Mouse (Mus musculus): Measurements from ENCODE around the gene Ttc22. TPM values are rescaled to one million over a fixed set of nuclear protein-coding genes. Genes with fewer than 3 reads are reported as not detected.

The Ttc22 gene
- under 1 TPM in 1 of 2 experiments, not detected in 1; 0.10 TPM for total RNA-seq (2021)
- long read RNA-seq, experiment 1 = 0 reads
- long read RNA-seq, experiment 2, partial matches to known transcripts = 0 of 1 reads
- long read RNA-seq, experiment 2, other reads (novel, unspliced or antisense) = 0 of 1 reads

DNA sequence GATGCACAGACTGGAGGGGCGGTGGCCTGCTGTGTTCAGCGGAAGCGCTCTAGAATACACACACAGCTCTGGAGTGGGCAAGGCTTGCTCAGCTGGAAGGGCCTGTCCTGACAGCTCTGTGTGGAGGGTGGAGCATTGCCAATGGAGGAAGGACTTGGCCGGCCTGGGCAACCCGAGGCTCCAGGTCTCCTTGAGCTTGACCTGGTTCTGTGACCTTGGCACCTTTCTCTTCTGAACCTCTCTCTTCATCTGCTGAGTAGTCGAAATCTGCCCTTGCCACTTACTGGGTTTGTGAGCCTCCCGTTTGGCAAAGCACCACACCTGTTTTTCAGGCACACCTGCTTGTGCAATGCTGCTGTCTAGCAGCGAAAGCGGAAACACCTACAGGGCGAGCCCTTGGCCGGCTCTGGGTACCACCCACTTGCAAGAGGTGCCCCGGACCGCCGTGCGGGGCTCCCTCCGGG lies at the start of gene Ttc22:
Gene Ttc22 (plus strand): TSS at position 403 of the 464 bp plus-strand sequence.
- DNase-seq (ENCODE audit: low spot score in 2 of 2) = no peak

DNA sequence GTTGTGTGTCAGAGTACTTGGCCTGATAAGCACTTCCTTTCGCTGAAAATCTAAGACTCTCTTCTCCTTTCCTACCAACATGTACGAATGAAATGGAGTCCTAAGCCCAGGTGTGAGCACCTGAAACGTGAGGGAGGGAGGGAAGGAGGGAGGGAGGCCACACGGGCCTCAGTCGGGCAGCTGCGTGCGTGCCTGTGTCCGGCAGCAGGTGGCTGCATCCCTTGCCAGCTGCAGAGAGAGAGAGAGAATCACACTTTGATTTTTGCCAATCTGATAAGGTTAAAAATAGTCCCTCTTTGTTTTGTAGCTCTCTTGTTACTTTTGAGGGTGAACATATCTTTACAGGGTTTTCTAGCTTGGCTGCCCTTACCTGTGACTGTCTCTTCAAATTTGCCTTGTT lies 47.2 kb upstream of the Ttc22 start:
- no peak for DNase-seq (ENCODE audit: low spot score in 2 of 2)

DNA sequence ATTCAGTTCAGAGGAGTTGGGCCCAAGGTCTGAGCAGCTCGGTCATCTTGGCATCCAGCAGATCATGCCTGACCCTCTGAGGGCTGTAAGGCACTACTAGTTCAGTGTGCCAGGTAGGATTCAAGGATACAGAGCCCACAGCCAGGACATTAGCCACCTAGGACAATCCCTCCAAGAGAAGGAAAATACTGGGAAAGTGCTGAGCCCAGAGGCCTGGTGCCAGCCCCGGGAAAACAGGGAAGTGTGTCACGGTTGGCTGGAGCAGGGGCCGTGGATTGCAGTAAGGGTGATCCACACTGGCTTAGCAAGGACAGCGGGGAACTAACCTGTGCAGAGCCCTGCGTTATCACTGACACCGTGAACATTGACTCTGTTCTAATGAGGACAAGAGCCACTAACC lies 44.7 kb upstream of the Ttc22 start:
- DNase-seq (ENCODE audit: low spot score in 2 of 2) = no peak

DNA sequence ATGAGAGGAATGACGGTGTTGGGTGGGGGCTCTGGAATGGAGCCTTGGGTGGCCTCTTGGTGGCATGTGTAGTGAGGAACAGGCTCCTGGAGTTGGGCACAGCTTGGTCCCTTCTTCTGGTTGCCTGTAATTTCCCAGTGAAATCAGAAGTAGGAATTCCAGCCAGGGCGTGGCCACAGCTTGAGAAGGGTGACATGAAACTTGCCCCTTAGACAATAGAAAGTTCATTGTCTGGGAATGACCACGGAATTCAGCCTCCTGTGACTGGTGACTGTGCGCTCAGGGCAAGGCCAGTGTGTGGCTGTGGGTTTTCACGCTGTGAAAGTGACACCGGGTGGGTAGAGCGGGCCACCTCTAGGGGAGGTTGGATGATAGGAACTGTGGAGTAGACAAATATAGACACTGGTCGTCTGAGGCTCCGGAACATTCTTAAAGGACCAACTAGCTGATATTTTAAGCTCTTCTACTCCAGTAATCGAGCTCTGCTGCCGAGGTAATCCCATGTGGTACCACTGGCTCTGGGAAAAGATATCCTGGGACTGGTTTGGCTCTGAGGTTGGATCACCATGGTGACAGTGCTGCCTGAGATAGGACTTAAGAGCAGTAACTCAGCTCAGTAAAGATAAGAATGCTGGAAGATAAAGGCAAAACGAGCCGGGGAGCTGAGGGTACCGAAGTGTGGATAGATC lies 40.9 kb upstream of the Ttc22 start:
- no peak for DNase-seq (ENCODE audit: low spot score in 2 of 2)

DNA sequence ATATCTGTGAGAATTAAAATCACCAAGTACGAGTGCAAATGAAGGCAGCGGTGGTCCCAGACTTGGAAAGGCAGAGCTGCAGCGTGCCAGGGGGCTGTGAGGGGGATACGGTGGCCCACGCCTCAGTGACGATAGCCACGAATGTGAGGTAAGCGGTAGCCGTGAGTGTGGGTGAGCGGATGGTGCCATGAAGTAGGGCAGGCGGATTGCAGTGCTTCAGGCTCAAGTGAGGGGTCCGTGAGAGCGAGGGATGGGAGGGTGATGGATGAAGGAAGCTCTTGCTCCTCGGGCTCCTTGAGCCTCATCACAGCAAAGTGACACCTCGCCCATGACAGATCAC lies 40.4 kb upstream of the Ttc22 start:
- no peak for DNase-seq (ENCODE audit: low spot score in 2 of 2)

DNA sequence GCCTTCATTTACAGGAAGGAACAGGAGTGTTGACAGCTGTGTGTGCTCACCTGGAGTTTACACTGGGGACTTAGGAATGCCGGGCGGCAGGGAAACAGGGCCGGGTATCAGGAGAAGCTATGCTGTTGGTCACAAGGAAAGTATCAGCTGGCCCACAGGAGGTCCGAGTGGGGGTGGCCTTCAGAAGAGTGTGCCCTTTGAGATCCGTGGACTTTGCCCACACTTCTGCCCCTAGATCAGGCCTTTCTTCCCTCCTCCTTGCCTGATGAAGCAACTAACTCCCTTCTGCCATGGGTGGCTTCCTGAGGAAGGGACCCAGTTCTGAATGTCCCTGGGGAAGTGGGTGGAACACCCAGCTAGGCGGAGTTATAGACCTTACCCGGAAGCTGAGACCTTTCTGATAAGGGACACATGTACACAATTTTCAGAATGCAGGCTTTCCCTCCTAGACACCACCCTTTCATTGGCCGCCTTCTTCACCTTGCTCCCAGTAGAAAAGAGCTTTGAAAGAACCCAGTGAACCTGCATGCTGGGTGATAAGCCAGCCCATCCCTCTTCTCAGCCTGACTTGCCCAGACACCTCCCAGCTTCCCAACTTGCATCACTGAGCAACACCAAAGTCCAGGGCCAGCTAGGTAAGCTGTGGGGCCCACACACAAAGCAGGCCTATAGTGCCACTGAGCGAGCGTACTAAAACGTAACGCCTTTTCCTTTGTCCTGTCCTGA lies 39.6 kb upstream of the Ttc22 start:
- DNase-seq (ENCODE audit: low spot score in 2 of 2) = no peak

DNA sequence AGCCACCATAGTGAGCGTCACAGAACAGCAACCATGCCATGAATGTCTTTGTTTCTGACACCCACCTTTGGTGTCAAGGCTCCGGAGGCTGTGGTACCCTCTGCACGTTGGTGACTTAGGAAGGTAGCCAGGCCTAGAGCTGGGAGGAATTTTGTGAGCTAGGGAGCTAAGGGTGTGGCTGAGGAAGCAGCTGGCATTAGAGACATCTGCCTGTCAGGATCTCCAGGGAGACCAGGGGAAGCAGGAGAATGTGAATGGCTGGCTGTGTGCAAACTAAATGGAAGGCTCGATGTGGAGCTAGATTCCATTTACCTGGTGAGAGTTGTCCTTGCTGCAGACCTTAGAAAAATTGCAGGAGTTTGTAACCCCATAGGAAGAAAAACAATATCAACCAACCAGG lies 37.6 kb upstream of the Ttc22 start:
- no peak for DNase-seq (ENCODE audit: low spot score in 2 of 2)

DNA sequence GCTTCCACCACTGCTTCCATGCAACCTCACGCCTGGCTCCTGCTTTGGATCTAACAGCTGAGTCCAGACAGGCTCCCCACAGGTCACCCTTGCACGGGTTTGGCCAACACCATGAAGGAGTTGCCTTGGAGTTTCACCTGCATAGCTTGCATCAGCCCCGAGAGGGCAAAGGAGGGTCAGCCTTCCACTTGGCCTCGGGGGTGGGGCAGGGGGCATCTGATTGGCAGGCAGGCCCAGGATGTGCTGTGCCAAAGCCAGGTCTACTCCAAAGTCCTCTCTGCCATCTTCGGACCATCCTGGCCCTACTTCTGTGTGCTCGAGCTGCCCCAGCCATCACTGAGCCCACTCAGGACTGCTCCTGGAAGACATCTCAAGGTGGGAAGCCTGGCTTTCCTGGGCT lies 35.2 kb upstream of the Ttc22 start:
- DNase-seq (ENCODE audit: low spot score in 2 of 2) = no peak

DNA sequence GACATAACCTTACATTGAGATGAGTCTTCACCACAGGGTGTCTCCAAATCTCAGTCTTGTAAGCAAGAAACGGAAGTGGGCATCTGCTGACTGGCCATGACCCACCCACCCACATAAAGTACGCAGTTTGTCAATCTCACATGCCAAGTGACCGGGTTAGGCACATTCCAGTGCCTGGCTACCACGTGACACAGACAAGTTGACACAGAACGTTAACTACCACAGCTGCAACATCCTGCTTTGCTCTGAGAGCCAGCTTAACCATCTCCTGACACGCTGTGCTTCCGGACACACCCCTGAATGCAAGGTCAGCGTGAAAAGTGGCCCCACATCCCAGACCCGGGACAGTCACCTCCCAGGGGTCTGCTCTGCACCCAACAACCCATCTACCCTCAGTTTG lies 32.1 kb upstream of the Ttc22 start:
- DNase-seq (ENCODE audit: low spot score in 2 of 2) = no peak

DNA sequence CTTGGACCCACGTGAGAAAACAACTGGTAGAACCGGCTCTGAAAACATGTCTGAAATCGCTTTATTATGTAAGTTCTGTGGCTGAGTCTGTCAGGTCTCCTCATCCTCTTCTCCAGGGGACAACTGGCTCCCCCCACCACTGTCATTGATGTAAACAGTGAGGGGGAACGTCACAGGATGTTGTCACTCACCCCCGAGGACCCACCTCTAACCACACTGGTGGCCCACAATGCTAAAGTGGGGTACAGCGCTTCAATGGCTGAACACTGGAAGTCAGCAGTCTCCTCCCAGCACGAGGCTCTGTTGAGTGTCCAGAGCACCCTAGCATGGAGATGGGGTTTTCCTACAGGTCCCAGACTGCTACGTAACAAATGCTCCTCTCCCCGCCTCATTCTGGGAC lies 31.4 kb upstream of the Ttc22 start:
- no peak for DNase-seq (ENCODE audit: low spot score in 2 of 2)

DNA sequence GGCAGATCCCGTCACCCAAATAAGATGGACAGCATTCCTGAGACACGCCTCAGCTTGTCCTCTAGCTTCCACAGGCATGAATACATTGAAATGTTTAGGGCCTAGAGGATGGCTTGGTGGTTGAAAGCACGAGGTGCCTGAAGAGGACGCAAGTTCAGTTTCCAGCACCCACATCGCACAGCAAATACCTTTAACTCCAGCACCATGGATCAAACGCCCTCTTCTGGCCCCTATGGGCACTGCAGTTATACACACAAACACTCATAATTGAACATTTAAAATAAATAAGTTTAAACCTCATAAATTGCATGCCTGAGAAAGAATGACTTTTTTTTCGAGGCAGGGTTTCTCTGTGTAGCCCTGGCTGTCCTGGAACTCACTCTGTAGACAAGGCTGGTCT lies 28.6 kb upstream of the Ttc22 start:
- no peak for DNase-seq (ENCODE audit: low spot score in 2 of 2)

DNA sequence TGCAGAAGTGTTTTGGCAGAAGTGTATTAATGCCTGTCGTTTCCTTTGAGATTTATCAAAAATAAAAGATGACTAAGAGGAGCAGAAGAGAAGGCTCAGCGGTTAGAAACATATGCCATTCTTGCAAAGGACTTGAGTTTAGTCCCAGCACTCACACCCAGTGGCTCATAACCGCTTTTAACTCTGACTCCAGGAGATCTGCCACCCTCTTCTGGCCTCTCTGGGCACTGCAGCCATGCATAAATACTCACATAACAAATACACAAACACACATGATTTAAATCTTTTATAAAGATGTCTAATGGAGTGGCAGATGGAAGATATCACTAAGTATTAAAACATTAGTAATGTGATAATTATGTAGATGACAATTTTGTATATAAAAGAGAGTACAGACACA lies 26.0 kb upstream of the Ttc22 start:
- DNase-seq (ENCODE audit: low spot score in 2 of 2) = no peak

DNA sequence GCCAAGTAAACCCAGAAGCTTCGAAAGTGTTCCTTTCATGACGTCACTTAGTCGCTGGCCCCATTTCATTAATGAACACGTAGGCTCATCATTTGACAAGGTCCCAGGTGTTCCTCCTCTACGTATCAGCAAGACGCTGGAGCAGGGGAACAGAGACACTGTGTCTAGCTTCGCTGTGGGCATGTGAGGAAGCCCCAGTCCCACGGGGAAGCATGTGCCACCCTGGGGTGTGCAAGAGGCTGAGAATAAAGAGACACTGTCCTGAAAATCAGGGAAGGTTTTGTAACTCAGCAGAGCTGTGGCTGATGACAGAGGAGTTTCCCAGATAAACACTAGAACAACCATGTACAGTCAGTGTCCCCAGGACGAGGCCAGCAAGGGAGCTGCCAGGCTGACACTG lies 25.2 kb upstream of the Ttc22 start:
- no peak for DNase-seq (ENCODE audit: low spot score in 2 of 2)

DNA sequence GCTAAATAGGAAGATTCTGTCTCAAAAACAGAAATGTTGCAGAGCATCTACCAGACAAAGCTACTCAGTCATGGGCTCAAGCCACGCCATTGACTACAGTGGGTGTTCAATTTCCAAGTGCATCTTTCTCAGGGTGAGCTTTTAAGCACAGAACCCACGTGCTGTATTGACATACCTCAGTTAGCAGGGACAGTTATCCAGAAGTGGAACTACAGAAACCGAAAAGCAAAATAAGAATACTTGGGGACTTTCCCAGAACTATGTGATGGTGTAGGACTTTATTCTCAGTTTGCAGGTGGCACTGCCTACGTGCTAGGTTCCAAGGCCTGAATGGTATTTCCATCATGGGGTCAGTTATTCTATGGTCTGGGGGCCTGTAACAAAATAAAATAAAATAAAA lies 24.5 kb upstream of the Ttc22 start:
- DNase-seq (ENCODE audit: low spot score in 2 of 2) = no peak

DNA sequence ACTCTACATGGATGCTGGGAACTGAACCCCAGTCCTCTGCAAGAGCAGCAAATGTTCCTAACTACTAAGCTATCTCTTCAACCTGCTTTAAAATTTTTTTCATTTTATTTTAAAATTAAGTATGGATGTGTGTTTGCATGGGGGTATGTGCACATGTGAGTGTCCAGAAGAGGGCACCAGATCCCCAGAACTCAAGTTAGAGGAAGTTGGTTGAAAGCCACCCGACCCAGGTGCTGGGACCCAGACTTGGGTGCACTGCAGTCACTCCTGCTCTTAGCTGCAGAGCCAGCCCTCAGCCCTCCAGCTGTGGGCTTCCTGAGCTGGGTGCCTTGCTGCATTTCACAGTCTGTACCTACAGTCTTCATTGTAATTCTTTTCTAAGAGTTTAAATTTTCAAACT lies 22.8 kb upstream of the Ttc22 start:
- no peak for DNase-seq (ENCODE audit: low spot score in 2 of 2)

DNA sequence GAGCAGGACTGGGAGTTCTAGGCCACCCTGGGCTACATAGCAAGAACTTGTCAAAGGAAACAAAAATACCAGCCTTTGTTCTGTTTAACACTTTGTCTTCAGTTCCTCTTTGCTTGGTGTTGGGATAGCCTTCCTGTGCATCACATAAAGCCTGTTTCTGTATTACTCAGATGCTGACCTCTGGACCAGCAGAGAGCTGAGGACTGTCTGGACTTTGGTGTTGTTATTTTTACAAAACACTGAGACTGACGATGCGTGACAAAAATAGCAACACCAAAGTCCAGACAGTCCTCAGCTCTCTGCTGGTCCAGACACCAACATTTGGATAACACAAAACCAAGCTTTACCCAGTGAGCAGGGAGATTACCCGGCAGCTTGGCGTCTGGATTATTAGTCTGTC lies 21.5 kb upstream of the Ttc22 start:
- no peak for DNase-seq (ENCODE audit: low spot score in 2 of 2)

DNA sequence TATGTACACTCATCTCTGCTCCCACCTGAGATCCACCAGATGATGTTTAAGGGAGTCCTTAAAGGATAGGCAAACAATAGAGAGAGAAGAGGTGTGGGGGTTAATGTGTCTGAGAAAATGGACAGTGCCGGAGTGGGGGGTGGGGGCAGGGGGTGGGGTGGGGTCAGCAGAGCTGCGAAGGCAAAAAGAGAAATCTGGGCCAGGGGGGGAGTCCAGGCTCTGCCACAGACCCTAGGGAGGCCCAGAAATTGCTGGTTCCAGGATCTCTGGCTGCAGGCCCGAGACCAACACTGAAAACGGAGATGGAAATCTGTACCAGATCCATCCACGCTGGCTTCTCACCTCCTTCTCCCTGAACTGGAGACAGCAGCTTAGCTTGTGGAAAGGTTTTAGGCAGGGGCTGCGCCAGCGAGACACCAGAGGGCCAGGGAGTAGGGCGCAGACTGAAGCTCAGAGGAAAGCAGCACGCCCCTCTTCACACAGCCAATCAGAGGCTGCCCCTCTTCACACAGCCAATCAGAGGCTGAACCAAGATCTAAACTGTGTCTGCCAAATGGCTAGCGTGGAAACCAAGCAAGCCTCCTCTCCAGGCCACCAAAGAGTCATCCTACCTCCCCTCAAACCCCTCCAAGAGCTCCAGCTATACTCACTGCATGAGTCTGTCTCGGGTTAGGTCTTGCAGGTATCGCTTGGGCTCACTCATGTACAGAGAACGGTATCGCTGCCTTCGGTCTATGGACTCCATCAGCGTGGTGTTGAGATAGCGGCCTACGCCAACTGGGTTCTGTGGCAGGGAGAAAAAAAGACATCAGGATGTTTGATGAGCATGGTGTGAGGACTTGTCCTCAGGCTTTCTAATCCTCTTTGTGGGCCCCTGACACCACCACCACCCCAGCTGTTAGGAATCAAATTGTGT lies 15.3 kb upstream of the Ttc22 start:
- no peak for DNase-seq (ENCODE audit: low spot score in 2 of 2)

DNA sequence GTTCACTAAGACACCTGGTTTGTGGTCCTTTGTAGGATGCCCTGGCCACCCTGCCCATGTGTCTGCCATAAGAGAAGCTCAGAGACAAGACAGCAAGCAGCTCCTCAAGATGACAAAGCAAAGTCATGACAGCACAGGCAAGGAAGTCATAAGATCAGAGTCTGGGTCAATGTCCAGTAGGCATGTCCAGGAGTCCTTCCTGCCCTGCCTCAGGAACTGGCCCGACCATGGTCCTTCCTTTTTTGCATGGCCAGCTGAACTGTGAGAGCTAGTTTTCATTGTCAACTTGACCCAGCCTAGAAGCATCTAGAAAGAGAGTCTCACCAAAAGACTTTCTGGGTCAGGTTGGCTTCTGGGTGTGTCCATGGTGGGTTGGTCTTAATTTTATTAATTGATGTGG lies 14.3 kb upstream of the Ttc22 start:
- no peak for DNase-seq (ENCODE audit: low spot score in 2 of 2)

DNA sequence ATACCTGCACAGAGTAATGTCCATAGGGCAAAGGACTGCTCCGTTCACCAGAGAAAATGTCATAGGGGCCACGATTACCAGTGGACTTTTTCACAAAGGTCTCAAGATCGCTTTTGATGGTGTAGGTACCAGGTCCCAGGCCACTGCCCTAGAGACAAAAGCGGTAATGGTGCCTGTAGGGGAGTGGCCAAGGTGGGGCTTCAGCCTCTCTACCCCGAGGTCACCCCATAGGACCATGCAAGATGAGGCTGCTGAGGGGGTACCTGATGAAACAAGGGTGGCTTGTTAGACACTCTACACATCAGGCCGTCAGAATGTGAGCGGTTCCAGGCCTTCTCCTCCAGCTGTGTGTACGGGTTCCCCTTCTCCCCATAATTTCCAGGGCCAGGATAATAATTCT lies 9.1 kb upstream of the Ttc22 start:
- no peak for DNase-seq (ENCODE audit: low spot score in 2 of 2)

DNA sequence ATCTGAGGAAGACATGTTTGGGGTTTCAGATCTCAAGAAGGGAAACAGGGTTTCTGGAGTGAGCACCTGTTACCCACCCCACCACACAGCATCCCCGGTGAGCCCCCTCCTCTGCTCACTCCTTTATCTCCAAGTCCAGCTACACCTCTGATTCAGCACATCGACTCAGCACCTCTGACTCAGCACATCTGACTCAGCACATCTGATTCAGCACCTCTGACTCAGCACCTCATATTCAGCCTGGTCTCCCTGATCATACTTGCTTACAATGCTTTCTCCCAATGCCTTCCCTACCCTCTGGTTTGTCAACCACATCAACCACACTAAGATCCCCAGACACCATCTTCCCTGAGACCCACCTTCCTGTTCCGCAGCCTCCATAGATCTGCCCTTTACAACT lies 8.7 kb upstream of the Ttc22 start:
- peak in 1 of 2 experiments; percentile 32 for DNase-seq (ENCODE audit: low spot score in 2 of 2)

DNA sequence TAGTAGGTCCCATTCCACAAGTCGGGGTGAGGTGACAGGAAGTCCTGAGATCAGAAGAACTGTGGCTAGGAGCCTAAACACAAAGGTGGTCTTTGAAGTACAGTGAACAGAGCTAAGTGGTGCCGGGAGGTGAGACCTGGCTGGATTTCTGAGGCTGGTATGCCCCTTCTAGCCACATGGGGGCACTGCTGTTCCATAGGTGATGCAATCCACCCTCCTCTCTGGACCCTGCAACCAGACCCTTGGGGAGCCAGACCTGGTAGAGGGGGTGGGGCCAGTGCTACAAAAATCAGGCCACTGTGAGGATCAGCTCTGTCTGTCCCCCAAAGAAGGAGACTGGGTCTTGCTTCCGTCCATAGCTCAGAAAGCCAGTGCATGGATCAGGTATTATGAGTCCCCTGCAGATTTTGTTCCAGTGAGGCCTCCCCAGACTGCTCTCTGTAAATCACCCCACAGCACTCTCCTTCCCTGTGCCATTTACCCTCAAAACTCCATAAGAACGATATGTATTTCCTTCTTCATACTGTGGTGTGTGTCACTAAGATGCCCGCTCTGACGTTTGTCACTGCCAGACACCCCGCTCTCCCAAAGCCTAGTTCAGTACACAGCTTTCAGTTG lies 7.9 kb upstream of the Ttc22 start:
- peak; percentile 58 to 59 for DNase-seq (ENCODE audit: low spot score in 2 of 2)
